Mouse (Mus musculus) megakaryocyte-erythroid progenitor cell, adult 5-6 weeks (primary cell): ENCODE results near the gene Gap43. TPM values are rescaled to one million over a fixed set of nuclear protein-coding genes. Genes with fewer than 3 reads are reported as not detected.
"Not testable (repeated sequence)": the region's sequence is repeated elsewhere in the genome, so short reads cannot be mapped to it uniquely, and the experiment has no call there.

ENCODE experiments used
- ATAC-seq: replicated peaks from 2 replicates; pipeline ENCODE4 v1.8.0; 2016; ENCODE audit warnings: mild to moderate bottlenecking, inconsistent platforms; ENCODE audit not compliant: severe bottlenecking, poor library complexity, low FRiP score, low TSS enrichment
- total RNA-seq, 2 experiments: library from RNA; stranded (forward) in 1 of 2; stranded (reverse) in 1 of 2; fragments of 200-1000, 215-1000 nt in 1 of 2; fragments of >200 nt in 1 of 2; fragmentation: Nextera tagmentation in 1 of 2; gene quantifications; 2 replicates each; pipeline ENCODE4 v1.2.3; 2014 to 2017

Gene Gap43
- total RNA-seq (2014; fragmentation: Nextera tagmentation) (not detected in 2 replicates), total RNA-seq (2017) (not detected in 2 replicates)

DNA sequence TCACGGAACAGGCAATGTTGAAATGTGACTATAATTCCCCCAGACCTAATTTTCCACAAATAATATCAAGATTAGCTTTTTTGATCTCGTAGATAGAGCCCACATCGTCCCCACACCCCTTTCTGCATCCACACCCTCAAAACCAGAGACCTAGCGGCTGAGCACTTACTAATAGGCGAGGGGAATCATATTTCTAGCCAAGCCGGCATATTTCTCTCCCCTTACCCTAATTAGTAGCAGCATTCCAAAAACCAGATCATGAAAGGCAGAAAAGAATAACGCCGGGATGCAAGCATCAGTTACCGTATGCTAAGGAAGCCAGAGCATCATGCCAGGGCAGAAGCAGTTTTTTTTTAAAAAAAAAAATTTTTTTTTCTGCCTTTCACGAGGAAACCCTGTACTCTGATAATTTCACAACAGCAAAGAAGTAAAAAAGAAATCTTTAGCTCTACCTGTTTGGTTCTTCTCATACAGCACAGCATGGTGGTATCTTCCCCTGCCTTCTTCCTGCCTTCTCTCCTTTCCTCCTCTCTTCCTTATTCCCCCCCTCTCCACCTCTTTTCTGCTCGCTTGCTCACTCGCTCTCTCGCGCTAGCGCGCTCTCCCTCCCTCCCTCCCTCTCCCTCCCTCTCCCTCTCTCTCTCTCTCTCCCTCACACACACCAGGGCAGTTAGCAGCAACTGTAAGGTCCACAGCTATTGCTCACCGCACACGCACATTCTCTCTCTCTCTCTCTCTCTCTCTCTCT lies at the start of gene Gap43:
TSS of gene Gap43 (minus strand) at position 631 of the 748 bp plus-strand sequence.
- ATAC-seq: no peak

DNA sequence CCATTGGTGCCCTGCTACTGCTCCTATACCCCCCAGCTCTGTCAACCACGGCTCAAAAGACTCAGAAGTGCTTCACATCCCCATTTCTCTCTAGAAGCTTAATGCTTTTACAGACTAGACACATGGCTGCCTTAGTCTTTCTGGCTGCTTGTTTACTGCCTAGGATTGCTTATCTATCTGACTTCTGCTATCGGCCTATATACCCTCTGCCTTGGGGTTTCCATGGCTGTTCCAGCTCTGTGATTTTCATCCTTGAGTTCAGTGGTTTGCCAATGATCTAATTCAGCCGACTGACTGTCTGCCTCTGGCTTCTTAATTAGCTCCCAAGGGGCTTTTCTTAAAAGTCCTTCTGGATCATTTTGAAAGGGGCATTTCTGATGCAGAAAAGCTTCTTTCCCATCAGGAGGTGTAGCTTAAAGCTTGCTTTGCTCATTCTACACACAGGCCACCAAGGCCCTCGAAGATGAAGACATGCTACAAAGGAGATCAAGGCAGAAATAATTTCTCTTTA lies 40.9 kb upstream of the Gap43 start:
- no peak for ATAC-seq

DNA sequence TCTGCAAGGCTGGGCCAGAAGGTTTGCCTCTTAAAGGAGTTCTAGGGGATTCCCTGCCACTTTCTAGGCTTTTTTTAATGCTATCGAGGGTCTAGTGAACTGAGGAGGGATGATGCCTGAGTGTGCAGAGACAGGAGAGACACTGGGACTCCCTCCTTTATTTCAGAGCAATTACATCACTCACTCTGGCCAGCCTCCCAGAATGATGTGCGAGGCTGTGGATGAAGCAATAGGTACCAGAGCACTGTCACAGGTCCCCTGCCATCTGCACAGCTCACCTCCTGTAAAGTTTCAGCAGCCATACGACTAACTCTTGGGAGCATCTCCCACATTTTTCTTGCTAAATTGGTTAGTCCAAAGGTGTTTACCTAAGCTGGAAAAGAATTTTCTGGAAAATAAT lies 40.2 kb upstream of the Gap43 start:
- ATAC-seq: no peak

DNA sequence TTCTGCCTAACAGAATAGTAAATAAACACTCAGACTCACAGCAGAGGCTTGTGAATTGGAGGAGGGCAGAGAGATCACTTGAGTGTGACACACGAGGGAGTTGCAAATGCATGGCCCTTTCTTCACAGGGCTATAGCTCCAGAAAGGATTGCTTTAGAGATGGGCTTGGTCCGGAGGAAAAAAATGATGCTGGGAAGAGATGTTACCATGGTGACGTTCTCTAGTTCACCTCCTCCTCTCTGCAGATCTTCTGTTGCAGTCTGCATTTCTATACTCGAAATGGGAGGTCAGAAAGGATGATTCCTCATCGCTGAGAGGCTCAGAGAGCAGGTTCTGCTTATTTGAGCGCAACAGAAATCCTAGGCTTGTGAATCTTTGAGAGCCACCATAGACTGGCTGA lies 29.7 kb upstream of the Gap43 start:
- ATAC-seq: no peak

DNA sequence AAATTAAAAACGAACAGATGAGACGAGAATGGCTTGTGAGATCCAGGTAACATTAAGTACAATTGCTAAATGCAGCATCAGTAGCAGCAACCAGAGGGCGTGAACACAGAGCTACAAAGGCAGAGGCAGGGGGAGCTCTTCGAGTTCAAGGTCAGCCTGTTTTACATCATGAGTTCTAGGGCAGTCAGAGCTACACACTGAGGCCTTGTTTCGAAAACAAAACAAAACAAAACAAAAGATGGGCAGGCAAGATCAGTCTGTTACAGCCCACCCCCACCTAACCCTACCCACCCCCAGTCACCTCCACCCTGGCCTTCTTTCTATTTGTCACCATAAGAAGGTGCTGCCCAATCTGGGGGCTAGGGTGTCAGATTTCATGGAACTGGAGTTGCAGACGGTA lies 28.9 kb upstream of the Gap43 start:
- ATAC-seq: no peak

DNA sequence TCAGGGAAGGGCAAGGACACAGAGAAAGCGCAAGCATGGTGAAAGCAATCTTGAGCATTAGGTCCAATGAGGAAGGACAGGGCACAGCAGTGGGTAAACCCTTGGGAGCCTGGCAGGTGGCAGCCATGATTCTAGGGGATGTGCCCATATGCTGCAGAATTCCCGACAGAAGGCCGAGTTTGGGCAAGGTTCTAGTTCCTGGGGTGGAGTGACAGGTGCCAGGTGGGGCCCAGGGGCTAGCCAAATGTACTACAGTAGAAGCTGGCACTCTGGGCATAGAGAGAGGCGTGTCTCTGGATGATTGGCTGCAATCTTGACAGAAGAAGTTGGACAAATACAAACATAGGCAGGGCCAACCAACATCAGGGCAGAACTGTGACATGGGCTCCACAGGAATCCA lies 19.6 kb upstream of the Gap43 start:
- ATAC-seq: no peak

DNA sequence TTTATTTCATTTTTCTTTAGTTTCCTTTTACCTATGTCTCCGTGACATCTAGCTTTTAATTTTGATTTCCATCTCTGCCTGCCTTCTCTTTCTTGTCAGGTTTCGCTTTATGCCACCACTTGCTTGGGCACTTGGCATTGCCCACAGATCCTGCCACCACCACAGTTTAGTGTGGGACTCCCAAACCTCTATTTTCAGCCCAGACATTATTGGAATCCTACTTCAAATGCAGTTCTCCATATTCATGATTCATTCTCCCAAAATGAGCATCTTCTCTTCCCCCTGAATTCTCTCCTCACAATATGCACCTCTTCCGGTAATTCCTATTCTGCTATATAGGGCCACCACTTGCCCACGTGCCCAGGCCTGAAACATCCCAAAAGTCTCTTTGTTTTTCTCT lies 17.6 kb upstream of the Gap43 start:
- no peak for ATAC-seq

DNA sequence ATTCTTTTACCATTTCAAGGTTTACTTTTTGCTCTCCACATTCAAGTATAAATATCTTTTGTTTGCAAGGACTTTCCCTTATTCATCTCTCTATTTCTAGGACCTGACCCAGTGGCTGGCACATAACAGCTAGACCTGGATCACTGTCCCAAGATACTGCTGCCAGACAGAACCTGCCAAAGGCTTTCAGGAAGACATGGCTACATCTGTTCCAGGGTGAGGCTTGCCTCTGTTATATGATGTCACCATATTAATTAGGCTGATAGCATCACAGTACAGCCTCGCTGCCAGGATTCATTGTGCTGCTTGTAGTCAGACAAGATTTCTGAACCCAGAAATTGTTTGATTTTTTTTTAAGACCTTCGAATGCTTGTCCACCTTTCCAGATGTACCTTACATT lies 9.6 kb upstream of the Gap43 start:
- ATAC-seq: no peak

DNA sequence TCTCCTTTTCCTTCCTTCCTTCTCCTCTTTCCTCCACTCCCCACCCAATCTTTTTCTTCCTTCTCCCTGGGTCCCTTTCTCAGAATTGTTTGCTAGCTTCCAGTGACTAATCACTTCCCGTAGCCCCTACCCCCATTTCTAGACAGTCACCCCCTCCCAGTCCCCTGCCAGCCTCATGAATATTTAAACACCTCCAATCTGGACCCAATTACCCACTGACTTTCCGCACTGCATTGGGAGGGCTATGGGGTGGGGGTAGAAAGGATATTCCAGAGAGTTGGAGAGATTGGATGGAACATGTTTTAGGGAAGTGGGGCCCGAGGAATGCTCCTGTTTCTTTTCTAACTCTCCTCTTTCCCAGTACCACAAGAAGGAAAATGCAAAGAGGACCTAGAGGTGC lies 414 bp upstream of the Gap43 start:
- not testable (repeated sequence) for ATAC-seq

DNA sequence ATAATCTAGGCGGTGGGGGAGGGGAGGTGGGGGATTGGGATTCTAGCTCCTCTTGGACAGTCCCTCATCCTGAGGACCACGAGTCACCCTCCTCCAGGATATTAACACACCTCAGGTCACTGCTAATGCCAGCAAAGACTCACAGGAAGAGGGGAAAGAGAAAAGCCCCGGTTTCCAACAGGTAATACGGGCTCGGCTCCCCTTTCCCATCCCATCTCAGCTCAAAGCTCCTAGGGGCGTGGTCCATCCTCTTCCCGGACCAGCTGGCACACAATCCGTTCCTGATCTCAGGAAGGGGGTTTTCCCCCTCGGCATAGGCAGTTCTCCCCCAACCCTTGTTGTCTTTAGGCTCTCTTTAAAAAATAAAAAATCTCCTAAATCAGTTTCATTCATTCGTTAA lies 939 bp downstream of the Gap43 start:
- no peak for ATAC-seq

DNA sequence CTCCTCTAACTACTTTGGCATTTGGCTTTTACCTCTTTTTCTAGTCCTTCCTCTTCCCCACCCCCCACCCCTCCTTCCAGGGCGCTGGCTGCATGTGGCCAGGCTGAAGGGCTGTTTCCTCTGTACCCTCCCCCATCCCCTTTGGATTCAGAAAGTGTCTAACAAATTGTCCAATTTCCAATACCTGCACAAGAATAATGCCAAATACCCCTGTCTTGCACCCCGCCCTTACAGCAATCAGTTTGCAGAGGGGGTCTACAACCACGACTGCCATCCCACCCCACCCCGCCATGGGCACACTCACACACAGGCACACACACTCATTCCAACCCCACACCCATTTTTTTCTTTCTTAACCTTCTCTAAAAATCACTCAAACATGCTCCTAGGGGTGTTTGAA lies 1.5 kb downstream of the Gap43 start:
- no peak for ATAC-seq

DNA sequence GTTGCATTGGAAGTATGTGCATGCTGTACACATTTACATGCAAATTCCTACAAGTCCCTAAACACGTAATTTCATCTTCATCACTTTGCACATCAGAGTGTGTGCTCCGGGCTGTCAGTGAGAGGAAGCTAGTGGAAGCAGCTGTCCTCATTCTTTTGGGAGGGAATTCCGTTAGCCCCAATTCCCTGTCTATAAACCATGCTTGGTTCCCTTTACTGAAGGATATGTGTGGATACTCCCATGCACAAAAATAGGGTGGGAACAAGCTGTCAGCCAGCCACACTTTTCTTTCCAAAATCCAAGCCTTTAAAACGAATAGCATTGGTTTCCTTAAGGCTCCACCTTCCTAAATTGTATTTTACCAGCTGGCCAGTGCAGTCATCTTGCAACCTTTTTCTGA lies 2.1 kb downstream of the Gap43 start:
- ATAC-seq: no peak

DNA sequence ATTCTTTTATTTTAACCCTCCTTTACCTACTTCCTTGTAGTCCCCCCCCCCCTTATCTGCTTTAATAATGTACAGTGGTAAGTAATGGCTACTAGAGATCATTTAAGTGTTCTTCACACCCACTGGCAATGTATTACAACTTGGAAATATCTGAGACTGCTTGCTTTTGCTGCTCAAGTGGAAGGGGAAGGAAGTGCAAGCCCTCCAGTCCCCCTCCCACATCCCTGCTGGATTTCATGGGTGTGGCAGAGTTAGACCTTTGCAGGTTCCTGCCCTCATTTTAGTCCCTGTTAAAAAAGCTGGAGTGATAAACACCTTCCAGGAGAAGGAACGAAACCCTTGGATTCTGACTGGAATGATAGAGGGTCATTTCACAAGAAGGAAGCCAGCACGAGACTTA lies 2.8 kb downstream of the Gap43 start:
- ATAC-seq: no peak

DNA sequence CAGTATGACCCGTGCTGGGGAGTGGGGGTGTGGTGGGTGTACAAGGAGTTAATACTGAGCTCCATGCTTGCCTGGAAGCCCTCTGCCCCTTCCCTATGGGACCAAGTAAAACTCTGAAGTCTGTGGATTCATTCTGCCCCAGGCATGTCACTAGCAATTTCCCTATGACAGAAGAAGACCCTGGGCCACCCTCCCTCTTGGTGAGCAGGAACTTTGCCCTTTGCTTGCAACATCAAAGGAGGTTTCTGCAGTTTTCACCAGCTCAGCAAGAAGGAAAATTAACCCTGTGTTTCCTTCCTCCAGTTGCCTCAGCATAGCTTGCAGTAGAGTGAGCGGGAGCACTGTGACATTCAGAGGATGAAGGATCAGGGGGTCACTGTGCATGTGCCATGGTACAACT lies 3.8 kb downstream of the Gap43 start:
- ATAC-seq: no peak

DNA sequence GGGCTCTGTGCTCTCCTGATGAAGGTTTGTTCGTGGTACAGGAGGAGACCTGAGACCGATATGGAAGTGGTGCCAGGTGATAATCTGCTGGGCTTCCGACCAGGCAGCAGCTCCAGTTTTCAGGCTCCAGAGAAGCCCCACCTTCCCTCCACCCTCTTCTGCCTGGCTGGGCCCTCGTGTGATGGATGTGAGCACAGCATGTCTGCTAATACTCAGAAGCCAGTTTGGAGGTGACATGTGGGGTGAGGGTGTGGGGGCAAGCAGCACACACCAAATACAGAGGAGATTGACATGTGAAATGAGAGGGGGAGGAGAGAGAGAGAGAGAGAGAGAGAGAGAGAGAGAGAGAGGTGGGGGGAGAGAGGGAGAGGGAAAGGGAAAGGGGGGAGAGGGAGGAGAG lies 8.1 kb downstream of the Gap43 start:
- no peak for ATAC-seq

DNA sequence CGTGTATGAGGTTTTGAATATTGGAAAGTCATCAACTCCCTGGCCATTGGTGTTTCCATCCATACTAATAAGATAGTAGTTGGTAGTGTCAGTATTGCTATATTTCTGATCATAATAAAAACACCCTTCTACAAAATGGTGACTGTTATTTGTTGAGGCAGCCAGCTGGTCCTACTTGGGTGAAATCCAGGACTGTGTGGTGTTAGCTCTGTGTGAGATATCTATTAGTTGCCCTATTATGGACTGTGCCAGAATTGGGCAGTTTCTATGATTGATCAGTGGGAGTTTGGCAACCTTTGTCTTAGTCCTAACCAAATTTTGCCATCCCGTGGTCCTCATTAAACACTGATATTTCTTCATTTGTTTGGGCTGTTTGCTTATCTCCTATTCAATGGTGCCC lies 14.3 kb downstream of the Gap43 start:
- ATAC-seq: no peak

DNA sequence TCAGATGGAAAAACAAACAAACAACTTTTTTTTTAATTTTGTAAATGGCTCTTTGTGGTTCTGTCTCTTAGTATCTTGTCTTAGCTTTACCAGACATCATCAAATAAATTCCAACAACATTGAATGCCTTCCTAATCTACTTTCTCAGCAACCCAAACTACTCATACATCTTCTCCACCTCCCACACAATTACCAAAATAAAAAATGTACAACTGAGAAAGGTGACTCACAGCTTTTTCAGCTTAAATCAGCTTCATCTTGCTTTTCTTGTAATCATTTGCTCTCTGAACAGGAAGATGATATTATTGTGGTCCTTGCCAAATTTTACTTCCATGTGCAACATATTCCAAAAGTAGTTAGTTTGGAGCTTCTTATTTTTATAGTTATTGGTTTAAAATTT lies 14.9 kb downstream of the Gap43 start:
- no peak for ATAC-seq

DNA sequence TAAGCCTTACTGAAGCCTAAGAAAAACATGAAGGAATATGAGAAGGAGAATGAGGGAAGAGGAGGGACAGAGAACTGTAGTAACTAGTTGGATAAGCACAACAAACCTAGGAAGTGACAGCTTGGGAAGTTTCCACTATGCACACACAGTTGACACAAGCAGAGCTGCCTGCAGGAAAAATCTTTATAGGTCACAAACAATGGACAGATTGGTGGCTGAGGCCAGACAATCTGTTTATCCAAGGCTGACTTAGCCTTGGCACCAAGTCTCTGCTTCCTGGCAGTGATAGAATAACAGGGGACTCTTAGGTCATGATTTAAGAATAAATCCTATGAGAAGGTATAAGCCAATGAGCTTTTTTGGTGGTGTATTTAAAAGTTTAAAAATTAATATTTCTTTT lies 20.6 kb downstream of the Gap43 start:
- ATAC-seq: no peak

DNA sequence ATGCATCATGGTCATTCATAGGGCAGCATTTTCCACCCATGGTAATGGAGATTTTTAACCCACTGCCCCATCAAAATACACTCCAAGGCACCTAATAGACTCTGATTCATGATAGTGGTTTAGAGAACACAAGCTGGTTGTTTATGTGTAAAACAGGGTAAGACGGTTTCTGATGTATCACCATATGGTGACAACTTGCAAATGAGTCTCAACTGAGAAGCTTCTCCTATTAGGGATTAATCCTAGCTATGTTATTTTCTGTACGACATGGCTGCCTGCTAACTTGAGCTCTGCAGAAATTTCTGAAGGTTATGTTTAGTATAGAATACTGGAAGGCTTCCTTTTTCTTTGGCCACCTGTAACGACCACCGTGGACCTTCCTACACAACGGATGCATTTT lies 21.1 kb downstream of the Gap43 start:
- no peak for ATAC-seq

DNA sequence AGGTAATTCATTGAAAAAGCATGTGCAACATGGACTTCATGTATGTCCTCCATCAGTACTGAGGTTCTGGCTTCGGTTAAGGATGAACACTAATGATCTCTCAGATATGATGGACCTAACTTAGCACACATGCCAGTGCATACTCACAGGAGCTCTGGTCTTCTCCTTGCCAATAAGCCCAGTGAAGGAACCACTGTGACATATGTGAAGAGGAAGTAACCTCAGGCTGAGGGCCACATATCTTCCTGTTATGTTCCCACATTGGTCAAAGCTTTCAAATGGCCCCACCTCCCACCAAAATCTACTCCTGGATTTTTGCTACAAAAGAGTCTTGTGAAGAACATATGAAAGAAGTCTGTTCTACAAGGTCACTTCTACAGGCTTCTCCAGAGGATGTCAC lies 28.3 kb downstream of the Gap43 start:
- ATAC-seq: no peak

DNA sequence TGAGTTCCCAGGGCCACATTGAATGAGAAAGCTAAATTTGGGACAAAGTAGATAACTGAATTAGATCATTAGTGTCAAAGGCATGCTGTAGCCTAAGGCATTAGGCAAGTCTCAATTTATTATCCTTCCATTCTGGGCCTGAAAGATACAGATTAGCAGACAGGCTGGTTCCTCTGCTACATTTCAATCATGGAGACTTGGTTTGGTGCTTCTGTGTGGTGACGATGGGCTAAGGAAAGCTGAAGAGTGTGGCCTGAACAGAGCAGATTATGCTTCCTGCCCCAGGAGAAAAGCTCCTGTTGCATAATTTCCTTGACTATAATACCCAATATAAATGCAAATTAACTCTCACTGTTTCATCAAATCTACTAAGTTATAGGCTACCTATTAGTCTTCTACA lies 31.7 kb downstream of the Gap43 start:
- no peak for ATAC-seq
